Mouse (Mus musculus): Measurements from ENCODE around the gene Rhoj.
A peak's percentile ranks its signal among the peaks of the same experiment; 100 is the strongest.

- TF ChIP-seq USF1 (IDR thresholded peaks at IDR 0.05; ENCODE audit: low read depth, low read length) (0 out of 2 replicates have a peak, but pooled peaks have one; percentile 9), ELF1 (IDR thresholded peaks at IDR 0.05; ENCODE audit: low read depth, low read length) (no peak), ZNF384 (IDR thresholded peaks at IDR 0.05; ENCODE audit: low read depth, low read length) (no peak), CTCF (conservative IDR thresholded peaks at IDR 0.05 in 1 of 2, IDR thresholded peaks at IDR 0.05 in 1 of 2; ENCODE audit: low read depth in 2 of 2, low read length in 2 of 2) (no peak), MAZ (IDR thresholded peaks at IDR 0.05; ENCODE audit: low read depth, low read length) (no peak)
Observed at GRCm38 (mm10) chr12:75429685-75430396, 121.7 kb downstream of the Rhoj start.
